Mouse (Mus musculus) stomach, embryonic 14.5 days (tissue): ENCODE measurements around the gene Vmn2r-ps130. TPM values are rescaled to one million over a fixed set of nuclear protein-coding genes. Genes with fewer than 3 reads are reported as not detected.
"Not testable (repeated sequence)": the region's sequence is repeated elsewhere in the genome, so short reads cannot be mapped to it uniquely, and the experiment has no call there.

ENCODE experiments used
- ATAC-seq: fragments of 200-750 bp; cut with Nextera tagmentation; 2 replicates; pipeline ENCODE4 v1.8.0; 2017; ENCODE audit warnings: low read depth, moderate TSS enrichment; ENCODE audit not compliant: insufficient number of reproducible peaks, insufficient read depth, low FRiP score
- H3K27ac ChIP-seq: fragments of 300-500 bp; sonication (generic); 2 replicates; pipeline ENCODE4 v1.5.1; 2014; ENCODE audit warnings: mild to moderate bottlenecking, low read length, moderate library complexity, mixed read lengths
- H3K27me3 ChIP-seq: fragments of 300-500 bp; sonication (generic); 2 replicates; pipeline ENCODE4 v1.6.1; 2014; ENCODE audit warnings: low read length, control low read depth, mixed read lengths; ENCODE audit not compliant: control insufficient read depth, insufficient read depth
- H3K36me3 ChIP-seq: fragments of 300-500 bp; sonication (generic); 2 replicates; pipeline ENCODE4 v1.6.1; 2014; ENCODE audit warnings: mild to moderate bottlenecking, control low read depth, low read length, moderate library complexity, mixed read lengths; ENCODE audit not compliant: control insufficient read depth, insufficient read depth
- H3K4me1 ChIP-seq: fragments of 300-500 bp; sonication (generic); 2 replicates; pipeline ENCODE4 v1.6.1; 2014; ENCODE audit warnings: low read length, control low read depth, mixed read lengths; ENCODE audit not compliant: control insufficient read depth, insufficient read depth
- H3K4me2 ChIP-seq: fragments of 300-500 bp; sonication (generic); replicated peaks from 2 replicates; pipeline ENCODE4 v1.6.1; 2014; ENCODE audit warnings: low read depth, low read length, control low read depth
- H3K4me3 ChIP-seq: fragments of 300-500 bp; sonication (generic); 2 replicates; pipeline ENCODE4 v1.5.1; 2014; ENCODE audit warnings: low read depth, low read length, control low read depth
- H3K9ac ChIP-seq: fragments of 300-500 bp; sonication (generic); replicated peaks from 2 replicates; pipeline ENCODE4 v1.6.1; 2014; ENCODE audit warnings: low read depth, mild to moderate bottlenecking, control low read depth, low read length, moderate library complexity, mixed read lengths
- H3K9me3 ChIP-seq: fragments of 300-500 bp; sonication (generic); 2 replicates; pipeline ENCODE4 v1.6.1; 2016; ENCODE audit warnings: low read depth, low read length, control low read depth; ENCODE audit not compliant: control insufficient read depth
- WGBS: fragments of 180-500 bp; shearing (Covaris S2); extraction: QIAGEN DNeasy Blood & Tissue Kit; methylation state at CpG from one replicate; pipeline ENCODE4 v1.1.7; 2014; 5-methylcytosine and 5-hydroxymethylcytosine counted together
- polyA plus RNA-seq: library from polyadenylated mRNA; unstranded; fragments of >200 nt; fragmentation: Nextera tagmentation; extraction: Ambion mirVana; gene quantifications from 2 replicates; pipeline ENCODE4 v1.2.1, GENCODE M21; 2014

The Vmn2r-ps130 gene
- not detected in 2 replicates for polyA plus RNA-seq

DNA sequence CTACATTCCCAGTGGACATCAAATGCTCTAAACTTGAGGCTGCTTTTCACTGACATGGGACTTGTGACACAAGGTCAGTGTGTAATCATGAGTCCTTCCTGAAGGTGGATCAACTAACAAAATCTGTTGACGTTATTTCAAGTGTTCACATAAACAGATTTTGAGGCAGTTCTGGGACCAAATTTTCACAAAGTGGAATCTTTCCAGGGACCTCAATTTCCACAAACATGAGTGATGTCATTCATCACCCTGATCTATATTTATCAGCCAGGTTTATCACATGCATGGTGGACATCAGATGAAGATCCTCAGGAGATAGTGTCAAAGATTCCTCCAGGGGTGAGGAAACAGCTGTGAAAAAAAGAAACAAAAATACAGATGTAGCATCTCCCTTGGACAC is at the start of gene Vmn2r-ps130:
Gene Vmn2r-ps130, plus strand, starts transcription at position 301 of the 400 bp plus-strand sequence.
- not testable (repeated sequence) for H3K9me3 ChIP-seq, H3K9ac ChIP-seq, H3K4me2 ChIP-seq, ATAC-seq, H3K4me3 ChIP-seq, H3K36me3 ChIP-seq, H3K27ac ChIP-seq, H3K27me3 ChIP-seq, H3K4me1 ChIP-seq
- no CpG with 5 or more reads among the region's 1 CpGs for WGBS

Other genes with a start within 250 kb of the Vmn2r-ps130 start
- 30.6 and 33.2 TPM in 2 replicates for gene Zfp945, start 194.0 kb upstream of the Vmn2r-ps130 start, polyA plus RNA-seq
- gene Vmn2r113, start 118.2 kb upstream of the Vmn2r-ps130 start, polyA plus RNA-seq: not detected in 2 replicates
- gene Zfp40, start 132.1 kb downstream of the Vmn2r-ps130 start, polyA plus RNA-seq: 18.6 and 20.0 TPM in 2 replicates